Mouse (Mus musculus) embryonic fibroblast, embryonic 13.5 days (primary cell): ENCODE data around the gene Adk.

Experiments used
- CTCF ChIP-seq: IDR thresholded peaks from 2 replicates; pipeline ENCODE4 v1.5.1; 2011; ENCODE audit warnings: mild to moderate bottlenecking, control low read depth, low read length, moderate library complexity, borderline replicate concordance; ENCODE audit not compliant: insufficient read depth
- POLR2A ChIP-seq: IDR thresholded peaks from 2 replicates; pipeline ENCODE4 v1.6.1; 2011; ENCODE audit warnings: low read depth, mild to moderate bottlenecking, control low read depth, low read length, moderate library complexity

DNA sequence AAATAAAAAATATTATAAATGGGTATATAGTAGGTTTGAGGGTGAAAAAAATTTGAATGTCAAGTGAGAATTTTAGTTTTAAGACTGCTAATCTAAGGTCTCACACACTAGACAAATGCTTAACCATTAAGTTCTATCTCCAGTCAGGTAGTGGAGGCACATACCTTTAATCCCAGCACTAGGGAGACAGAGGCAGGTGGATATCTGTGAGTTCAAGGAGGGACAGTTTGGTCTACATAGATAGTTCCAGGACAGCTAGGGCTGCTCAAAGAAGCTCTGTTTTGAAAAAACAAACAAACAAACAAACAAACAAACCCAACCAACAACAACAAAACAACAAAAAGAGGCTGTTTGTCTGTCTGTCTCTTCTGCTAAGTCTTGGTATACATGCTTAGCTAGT, 43.9 kb downstream of the Adk start:
- TF ChIP-seq POLR2A (no peak), CTCF (no peak)
